9 mouse cellular contexts compared by ENCODE assay signal in the genomic region with DNA sequence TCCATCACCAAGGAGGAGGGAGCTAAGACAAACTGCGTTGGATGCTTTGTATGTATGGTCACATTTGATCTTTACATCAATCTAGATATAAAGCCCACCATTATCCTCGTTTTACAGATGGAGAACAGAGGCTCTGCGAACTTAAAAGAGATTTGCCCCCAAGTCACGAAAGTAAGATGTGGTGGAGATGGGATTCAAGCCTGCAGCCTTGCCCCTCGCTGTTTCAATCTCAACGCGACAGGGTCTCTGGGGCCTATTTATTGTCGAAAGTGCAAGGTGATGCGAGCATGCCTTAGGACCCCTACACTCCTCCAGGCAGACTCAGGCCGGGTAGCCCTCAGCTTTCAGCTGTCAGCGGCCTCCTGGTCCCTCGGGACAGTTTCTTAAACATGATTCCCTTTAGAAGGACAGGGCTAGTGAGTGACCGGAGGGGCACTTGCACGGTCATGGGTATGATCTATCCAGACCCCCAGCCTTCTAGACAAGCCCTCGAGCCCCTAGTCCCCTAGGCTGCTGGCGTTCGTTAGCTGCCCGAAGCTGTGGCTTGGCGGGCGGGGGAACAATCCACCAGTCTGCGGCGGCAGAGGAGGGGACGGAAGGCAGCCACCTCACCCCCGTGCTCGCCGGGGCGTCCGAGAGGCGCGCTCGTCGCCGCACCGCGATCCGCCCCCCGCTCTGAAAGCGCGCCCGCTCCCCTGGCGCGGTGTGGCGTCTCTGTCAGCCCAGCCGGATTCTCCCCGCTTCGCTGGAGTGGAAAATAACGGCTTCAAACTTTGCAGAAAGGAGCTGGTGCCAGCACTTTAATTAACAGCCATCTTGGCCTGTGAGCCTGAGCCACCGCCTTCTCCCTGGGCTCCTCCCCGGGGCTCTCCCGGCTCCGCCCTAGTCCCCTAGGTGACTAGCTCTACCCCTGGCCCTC. TPM values are rescaled to one million over a fixed set of nuclear protein-coding genes. Genes with fewer than 3 reads are reported as not detected.
DNase-seq lines count a peak whose midpoint lies in the region; ATAC-seq lines count a peak whose summit lies in the region.
"Had no signal": no experiment of that assay in that cellular context is flagged by ENCODE, and none has a peak within 500 bp of the region (broad histone marks: within the 10 kb centered on the region; RNA-seq: fewer than 3 reads in every experiment).

No protein-coding gene starts in this region.

- H3K27ac ChIP-seq in heart, embryonic 16.5 days (ENCODE audit: low read length): no peak overlapping the region
- H3K27ac ChIP-seq in kidney, embryonic 16.5 days (ENCODE audit: low read length): 0 out of 2 replicates have a peak overlapping the region, but pooled peaks have one; percentile 8
- H3K27ac ChIP-seq in midbrain, embryonic 10.5 days (replicated peaks): peak overlapping the region; percentile 77

- H3K4me2 ChIP-seq in heart, embryonic 16.5 days (ENCODE audit: low read depth, low read length): peak overlapping the region; percentile 66
- H3K4me2 ChIP-seq in kidney, embryonic 16.5 days (replicated peaks; ENCODE audit: low read depth, low read length): peak overlapping the region; percentile 74

- 2% methylated on average over 51 of the region's 51 CpGs for WGBS in heart, embryonic 16.5 days
- 1% methylated on average over 51 of the region's 51 CpGs for WGBS in kidney, embryonic 16.5 days
- 1% methylated on average over 51 of the region's 51 CpGs for WGBS in midbrain, embryonic 10.5 days

- no peak for ATAC-seq in erythroblast, adult 5-6 weeks (replicated peaks; ENCODE audit: low FRiP score, poor library complexity, severe bottlenecking)
- peak; percentile 61 for ATAC-seq in CD4-positive, CD25-positive, alpha-beta regulatory T cell, adult 4 months
- 0 out of 2 replicates have a peak, but pooled peaks have one; percentile 26 for ATAC-seq in heart, embryonic 16.5 days (replicated peaks; ENCODE audit: extremely low read depth, insufficient read depth, low FRiP score)
- ATAC-seq in kidney, embryonic 16.5 days (ENCODE audit: low FRiP score, low TSS enrichment): peak; percentile 33; the same call in 1 of the 2 replicates

- peak overlapping the region; percentile 73 for H3K9ac ChIP-seq in heart, embryonic 16.5 days (ENCODE audit: low read length)
- peak overlapping the region; percentile 69 for H3K9ac ChIP-seq in kidney, embryonic 16.5 days (replicated peaks; ENCODE audit: low read length)

- H3K4me1 ChIP-seq in erythroblast, embryonic 14.5 days (ENCODE audit: control insufficient read depth): peaks cover 29% of the 10 kb centered on the region
- peaks cover 17% of the 10 kb centered on the region for H3K4me1 ChIP-seq in heart, embryonic 16.5 days (ENCODE audit: control insufficient read depth, insufficient read depth, low read length)
- peaks cover 38% of the 10 kb centered on the region for H3K4me1 ChIP-seq in kidney, embryonic 16.5 days (ENCODE audit: insufficient read depth, low read length)
- peaks cover 65% of the 10 kb centered on the region for H3K4me1 ChIP-seq in midbrain, embryonic 10.5 days

- peaks cover 100% of the 10 kb centered on the region for H3K27me3 ChIP-seq in erythroblast, embryonic 14.5 days (ENCODE audit: control insufficient read depth)
- H3K27me3 ChIP-seq in heart, embryonic 16.5 days (ENCODE audit: control insufficient read depth, insufficient read depth, low read length): peaks cover 83% of the 10 kb centered on the region
- peaks cover 95% of the 10 kb centered on the region for H3K27me3 ChIP-seq in kidney, embryonic 16.5 days (ENCODE audit: insufficient read depth, low read length)
- peaks cover 100% of the 10 kb centered on the region for H3K27me3 ChIP-seq in midbrain, embryonic 10.5 days (ENCODE audit: low read depth, poor library complexity, severe bottlenecking)

- DNase-seq in embryo, embryonic 9.5 days (ENCODE audit: extremely low spot score): peak; percentile 45
- DNase-seq in midbrain, embryonic 10.5 days (ENCODE audit: low spot score): peak; percentile 57
- DNase-seq in thymus, postnatal 14 days: peak; percentile 26

- peak overlapping the region; percentile 33 for H3K4me3 ChIP-seq in erythroblast, embryonic 14.5 days (replicated peaks)
- H3K4me3 ChIP-seq in heart, embryonic 16.5 days (ENCODE audit: low read length): peak overlapping the region; percentile 62
- H3K4me3 ChIP-seq in kidney, embryonic 16.5 days (ENCODE audit: low read length): peak overlapping the region; percentile 54
- peak overlapping the region; percentile 60 for H3K4me3 ChIP-seq in midbrain, embryonic 10.5 days

- no peaks in the 10 kb centered on the region for H3K36me3 ChIP-seq in erythroblast, embryonic 14.5 days (ENCODE audit: control insufficient read depth)
- H3K36me3 ChIP-seq in heart, embryonic 16.5 days (ENCODE audit: control insufficient read depth, insufficient read depth): no peaks in the 10 kb centered on the region
- no peaks in the 10 kb centered on the region for H3K36me3 ChIP-seq in kidney, embryonic 16.5 days (ENCODE audit: insufficient read depth, low read length)
- no peaks in the 10 kb centered on the region for H3K36me3 ChIP-seq in midbrain, embryonic 10.5 days

- H3K9me3 ChIP-seq in erythroblast, embryonic 14.5 days (ENCODE audit: control insufficient read depth, low read length): peaks cover 24% of the 10 kb centered on the region
- H3K9me3 ChIP-seq in heart, embryonic 16.5 days (replicated peaks; ENCODE audit: control insufficient read depth, low read length): no peaks in the 10 kb centered on the region
- H3K9me3 ChIP-seq in kidney, embryonic 16.5 days (ENCODE audit: low read length): no peaks in the 10 kb centered on the region
- no peaks in the 10 kb centered on the region for H3K9me3 ChIP-seq in midbrain, embryonic 10.5 days (replicated peaks)

RNA-seq across cellular contexts. Expression of a gene that starts 1.8 kb away (rescaled TPM):
- not detected in 2 replicates for polyA plus RNA-seq in erythroblast, embryonic 14.5 days (2012)
- total RNA-seq in erythroblast, adult 5-6 weeks (2015; ENCODE audit: low replicate concordance): not detected in 2 replicates
- total RNA-seq in erythroblast, adult 5-6 weeks (2017; ENCODE audit: low replicate concordance): not detected in 2 replicates
- polyA plus RNA-seq in CD4-positive, CD25-positive, alpha-beta regulatory T cell, adult 4 months (2017; shearing (Covaris generic)): not detected
- polyA plus RNA-seq in heart, embryonic 16.5 days (2015; fragmentation: Nextera tagmentation; extraction: Ambion mirVana): 0.32 and 0.39 TPM in 2 replicates
- polyA plus RNA-seq in kidney, embryonic 16.5 days (2015; fragmentation: Nextera tagmentation; extraction: Ambion mirVana): 2.5 and 3.0 TPM in 2 replicates
- polyA plus RNA-seq in midbrain, embryonic 10.5 days (2016; fragmentation: Nextera tagmentation; extraction: Ambion mirVana): 3.0 and 5.8 TPM in 2 replicates
- total RNA-seq: MEL had no signal

RNA-seq across cellular contexts. Expression of a gene that starts 23.4 kb away (rescaled TPM):
- 13.5 and 14.9 TPM in 2 replicates for polyA plus RNA-seq in erythroblast, embryonic 14.5 days (2012)
- 10.4 and 10.7 TPM in 2 replicates for total RNA-seq in erythroblast, adult 5-6 weeks (2015; ENCODE audit: low replicate concordance)
- total RNA-seq in erythroblast, adult 5-6 weeks (2017; ENCODE audit: low replicate concordance): 18.1 TPM in 2 replicates
- polyA plus RNA-seq in CD4-positive, CD25-positive, alpha-beta regulatory T cell, adult 4 months (2017; shearing (Covaris generic)): under 1 TPM; 0.28 to 0.76 TPM
- polyA plus RNA-seq in heart, embryonic 16.5 days (2015; fragmentation: Nextera tagmentation; extraction: Ambion mirVana): 6.6 and 7.6 TPM in 2 replicates
- 11.5 and 12.6 TPM in 2 replicates for polyA plus RNA-seq in kidney, embryonic 16.5 days (2015; fragmentation: Nextera tagmentation; extraction: Ambion mirVana)
- 12.4 and 14.0 TPM in 2 replicates for polyA plus RNA-seq in midbrain, embryonic 10.5 days (2016; fragmentation: Nextera tagmentation; extraction: Ambion mirVana)

RNA-seq across cellular contexts. Expression of a gene that starts 47.6 kb away (rescaled TPM):
- polyA plus RNA-seq in erythroblast, embryonic 14.5 days (2012): 3.6 TPM in 2 replicates
- 26.9 and 33.2 TPM in 2 replicates for total RNA-seq in erythroblast, adult 5-6 weeks (2015; ENCODE audit: low replicate concordance)
- 46.3 and 50.4 TPM in 2 replicates for total RNA-seq in erythroblast, adult 5-6 weeks (2017; ENCODE audit: low replicate concordance)
- polyA plus RNA-seq in CD4-positive, CD25-positive, alpha-beta regulatory T cell, adult 4 months (2017; shearing (Covaris generic)): not detected
- 0.26 and 0.30 TPM in 2 replicates for polyA plus RNA-seq in heart, embryonic 16.5 days (2015; fragmentation: Nextera tagmentation; extraction: Ambion mirVana)
- 0.41 and 0.50 TPM in 2 replicates for polyA plus RNA-seq in kidney, embryonic 16.5 days (2015; fragmentation: Nextera tagmentation; extraction: Ambion mirVana)
- polyA plus RNA-seq in midbrain, embryonic 10.5 days (2016; fragmentation: Nextera tagmentation; extraction: Ambion mirVana): 0.05 and 0.09 TPM in 2 replicates
